Mouse (Mus musculus): ENCODE results near the gene Zfp13. TPM values are rescaled to one million over a fixed set of nuclear protein-coding genes. Genes with fewer than 3 reads are reported as not detected.
A peak's percentile ranks its signal among the peaks of the same experiment; 100 is the strongest.

Gene Zfp13
- polyA plus RNA-seq, 1 experiment from 2014 or later = 3.4 TPM

DNA sequence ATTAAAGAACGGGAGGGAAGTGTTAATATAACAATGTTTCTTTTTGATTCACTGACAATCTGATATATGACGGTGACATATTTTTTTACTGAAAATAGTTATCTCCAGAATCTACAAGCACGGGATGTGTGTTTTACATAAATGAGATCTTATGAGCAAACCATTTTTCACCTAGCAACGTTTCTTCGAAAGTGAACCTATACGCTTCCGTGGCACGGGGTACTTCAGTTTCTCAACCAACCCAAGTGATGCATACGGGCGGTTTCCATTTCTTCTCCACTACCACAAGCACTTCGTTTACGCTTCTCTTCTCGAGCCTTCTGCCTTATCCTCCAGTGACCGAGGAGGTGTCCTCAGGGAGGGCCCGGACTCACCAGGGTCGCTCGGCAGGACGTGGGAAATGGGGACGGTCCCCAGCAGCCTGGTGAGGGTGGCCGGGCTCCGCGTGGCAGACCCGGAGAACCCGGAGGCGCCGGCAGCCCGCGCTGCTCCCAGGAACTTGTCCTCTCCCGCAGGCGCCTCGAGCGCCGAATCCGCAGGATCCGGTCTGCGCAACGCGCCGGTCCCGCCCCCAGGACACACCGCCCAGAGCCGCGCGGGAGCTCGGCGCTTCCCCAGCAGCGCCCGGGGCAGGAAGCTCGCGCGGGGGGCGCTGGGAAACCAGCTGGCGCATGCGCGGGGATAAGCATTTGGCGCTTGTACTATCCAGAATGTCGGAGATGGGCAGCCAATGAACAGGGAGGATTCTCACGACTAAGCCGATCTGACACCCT lies 35.5 kb downstream of the Zfp13 start, which contains the start of gene Zfp213:
Gene Zfp213, minus strand, starts transcription at position 644 of the 773 bp plus-strand sequence.
- Histone ChIP-seq H3K9ac (ENCODE audit: low read depth, low read length) (peak within 1 kb of the TSS; percentile 77), H3K9me3 (ENCODE audit: control insufficient read depth) (no peaks in the 10 kb centered on the region), H3K27ac (ENCODE audit: low read depth, low read length) (peak within 1 kb of the TSS; percentile 93), H3K36me3 (ENCODE audit: control insufficient read depth, insufficient read depth) (peaks cover 17% of the 10 kb centered on the region; the same call in 1 of the 2 replicates), H3K4me3 (ENCODE audit: low read depth, low read length) (peak within 1 kb of the TSS; percentile 65), H3K4me1 (replicated peaks; ENCODE audit: control insufficient read depth, insufficient read depth, low read length) (no peaks in the 10 kb centered on the region), H3K27me3 (replicated peaks; ENCODE audit: control insufficient read depth, insufficient read depth, low read length) (no peaks in the 10 kb centered on the region), H3K4me2 (replicated peaks; ENCODE audit: low read depth) (peak within 1 kb of the TSS; percentile 85)
- ATAC-seq = peak; percentile 98
- WGBS = under 1% methylated on average over 59 of the region's 59 CpGs
- TF ChIP-seq CTCF (IDR thresholded peaks at IDR 0.05; ENCODE audit: low read depth) = no peak

DNA sequence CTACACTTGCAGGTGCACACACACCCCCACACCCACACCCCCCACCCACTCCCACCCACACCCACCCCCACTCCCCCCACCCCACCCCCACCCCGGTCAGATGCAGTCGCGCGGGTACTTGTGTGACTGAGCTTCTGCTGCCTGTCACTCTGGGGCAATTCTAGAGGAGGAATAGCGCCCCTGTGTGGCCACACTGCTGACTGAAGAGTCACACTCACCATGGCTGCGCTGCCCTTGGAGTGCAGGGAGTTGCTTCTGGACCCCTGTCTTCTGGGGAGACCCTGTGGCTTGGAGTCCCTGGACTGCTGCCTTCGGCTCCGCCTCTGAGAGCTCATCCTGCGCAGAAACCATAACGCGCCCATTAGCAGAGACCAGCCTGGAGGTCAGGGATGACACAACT lies 39.5 kb downstream of the Zfp13 start:
- Histone ChIP-seq H3K27ac (ENCODE audit: low read depth, low read length) (no peak overlapping the region), H3K9ac (ENCODE audit: low read depth, low read length) (no peak overlapping the region), H3K4me1 (replicated peaks; ENCODE audit: control insufficient read depth, insufficient read depth, low read length) (no peaks in the 10 kb centered on the region), H3K4me3 (ENCODE audit: low read depth, low read length) (no peak overlapping the region), H3K36me3 (ENCODE audit: control insufficient read depth, insufficient read depth) (peaks cover 39% of the 10 kb centered on the region), H3K4me2 (replicated peaks; ENCODE audit: low read depth) (no peak overlapping the region), H3K9me3 (ENCODE audit: control insufficient read depth) (no peaks in the 10 kb centered on the region), H3K27me3 (replicated peaks; ENCODE audit: control insufficient read depth, insufficient read depth, low read length) (no peaks in the 10 kb centered on the region)
- no peak for ATAC-seq
- TF ChIP-seq CTCF (IDR thresholded peaks at IDR 0.05; ENCODE audit: low read depth) = peak; percentile 72
- 60% methylated on average over 11 of the region's 11 CpGs for WGBS

DNA sequence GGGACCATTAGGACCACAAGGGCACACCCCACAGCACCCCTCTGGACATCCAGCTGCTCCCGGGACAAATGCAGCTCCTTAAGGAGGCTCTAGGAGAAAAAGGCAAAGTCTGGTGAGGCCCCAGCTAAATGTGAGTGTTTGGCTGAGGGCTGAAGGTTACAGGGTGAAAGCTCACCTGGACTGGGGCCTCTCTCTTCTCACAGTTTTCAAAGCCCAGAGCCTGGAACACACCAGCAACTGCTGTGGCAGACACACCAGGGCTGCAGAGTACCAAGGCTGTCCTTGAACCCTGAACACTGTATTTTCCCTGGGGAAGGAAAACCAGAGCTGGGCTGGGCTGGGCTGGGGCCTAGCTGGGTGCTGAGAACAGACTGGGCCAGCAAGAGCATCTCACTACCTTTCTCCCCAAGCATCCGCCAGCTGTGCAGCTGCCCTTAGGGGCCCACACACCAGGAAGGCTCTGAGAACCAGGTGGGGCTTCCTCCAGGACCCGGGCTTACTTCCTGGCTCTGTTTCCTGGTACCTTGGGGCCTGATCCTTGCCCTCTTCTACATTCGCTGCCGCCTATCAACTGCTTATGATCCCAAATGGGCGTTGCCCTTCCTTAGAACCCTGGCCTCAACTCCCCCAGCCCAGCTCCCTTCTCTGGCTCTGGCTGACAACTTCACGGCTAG lies 43.9 kb downstream of the Zfp13 start:
- Histone ChIP-seq H3K27me3 (replicated peaks; ENCODE audit: control insufficient read depth, insufficient read depth, low read length) (no peaks in the 10 kb centered on the region), H3K4me2 (replicated peaks; ENCODE audit: low read depth) (peak overlapping the region; percentile 54), H3K9me3 (ENCODE audit: control insufficient read depth) (no peaks in the 10 kb centered on the region), H3K4me1 (replicated peaks; ENCODE audit: control insufficient read depth, insufficient read depth, low read length) (no peaks in the 10 kb centered on the region; the same call in 1 of the 2 replicates), H3K4me3 (ENCODE audit: low read depth, low read length) (no peak overlapping the region), H3K9ac (ENCODE audit: low read depth, low read length) (no peak overlapping the region; the same call in 1 of the 2 replicates), H3K36me3 (ENCODE audit: control insufficient read depth, insufficient read depth) (peaks cover 28% of the 10 kb centered on the region), H3K27ac (ENCODE audit: low read depth, low read length) (peak overlapping the region; percentile 88)
- 45% methylated on average over 7 of the region's 7 CpGs for WGBS
- ATAC-seq = peak; percentile 84
- TF ChIP-seq CTCF (IDR thresholded peaks at IDR 0.05; ENCODE audit: low read depth) = no peak

DNA sequence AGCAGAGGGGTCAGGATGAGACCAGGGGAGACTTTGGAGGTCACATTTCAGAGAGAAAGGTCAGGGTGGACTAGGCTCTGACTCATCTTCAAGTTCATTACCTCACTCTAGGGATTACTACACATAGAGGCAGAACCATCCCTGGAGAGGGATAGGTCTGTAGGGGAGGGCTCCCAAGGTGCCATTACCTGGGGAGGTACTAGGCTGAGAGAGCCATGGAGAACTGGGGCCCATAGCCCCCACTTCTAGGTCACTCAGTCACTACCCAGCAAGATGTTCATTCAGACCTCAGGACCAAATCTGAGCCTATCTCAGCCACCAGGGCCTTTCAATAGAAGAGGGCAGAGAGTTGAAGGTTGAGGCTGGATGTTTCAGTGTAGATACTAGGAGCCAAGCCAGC lies 45.0 kb downstream of the Zfp13 start:
- Histone ChIP-seq H3K27ac (ENCODE audit: low read depth, low read length) (peak overlapping the region; percentile 88; the same call in 1 of the 2 replicates), H3K4me2 (replicated peaks; ENCODE audit: low read depth) (peak overlapping the region; percentile 54; the same call in 1 of the 2 replicates), H3K9ac (ENCODE audit: low read depth, low read length) (no peak overlapping the region), H3K4me1 (replicated peaks; ENCODE audit: control insufficient read depth, insufficient read depth, low read length) (no peaks in the 10 kb centered on the region; the same call in 1 of the 2 replicates), H3K4me3 (ENCODE audit: low read depth, low read length) (no peak overlapping the region), H3K36me3 (ENCODE audit: control insufficient read depth, insufficient read depth) (peaks cover 26% of the 10 kb centered on the region), H3K27me3 (replicated peaks; ENCODE audit: control insufficient read depth, insufficient read depth, low read length) (no peaks in the 10 kb centered on the region), H3K9me3 (ENCODE audit: control insufficient read depth) (no peaks in the 10 kb centered on the region)
- ATAC-seq = no peak
- no peak for TF ChIP-seq CTCF (IDR thresholded peaks at IDR 0.05; ENCODE audit: low read depth)

DNA sequence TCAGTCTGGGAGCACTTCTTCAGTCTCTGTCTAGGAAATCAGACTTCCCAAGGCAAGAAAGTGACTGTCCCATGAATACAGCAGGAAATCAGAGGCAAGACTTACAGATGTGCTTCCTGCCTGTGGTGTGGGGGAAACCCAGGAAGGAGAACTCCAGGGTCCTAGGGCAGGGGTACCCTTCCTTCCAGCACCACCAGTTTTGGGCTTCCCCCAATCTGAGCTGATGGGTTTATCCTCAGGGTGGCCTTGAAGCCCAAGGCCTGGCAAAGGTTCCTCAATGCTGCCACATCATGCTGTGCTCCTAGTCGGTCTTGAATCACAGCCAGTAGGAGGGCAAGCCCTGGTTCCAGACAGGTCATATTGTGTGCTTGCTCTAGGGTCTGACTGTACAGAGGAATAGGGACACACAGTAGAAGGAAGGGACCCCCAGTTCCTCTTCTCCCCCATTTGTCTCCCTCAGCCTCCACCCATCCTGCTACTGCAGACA lies 45.6 kb downstream of the Zfp13 start:
- H3K9ac ChIP-seq (ENCODE audit: low read depth, low read length) = no peak overlapping the region
- no peaks in the 10 kb centered on the region for H3K27me3 ChIP-seq (replicated peaks; ENCODE audit: control insufficient read depth, insufficient read depth, low read length)
- no peaks in the 10 kb centered on the region for H3K9me3 ChIP-seq (ENCODE audit: control insufficient read depth)
- no peak for ATAC-seq
- WGBS = 71% methylated on average over 1 of the region's 1 CpGs
- H3K4me2 ChIP-seq (replicated peaks; ENCODE audit: low read depth) = no peak overlapping the region
- H3K4me3 ChIP-seq (ENCODE audit: low read depth, low read length) = no peak overlapping the region
- no peak overlapping the region for H3K27ac ChIP-seq (ENCODE audit: low read depth, low read length)
- no peaks in the 10 kb centered on the region; the same call in 1 of the 2 replicates for H3K4me1 ChIP-seq (replicated peaks; ENCODE audit: control insufficient read depth, insufficient read depth, low read length)
- H3K36me3 ChIP-seq (ENCODE audit: control insufficient read depth, insufficient read depth) = peaks cover 21% of the 10 kb centered on the region
- TF ChIP-seq CTCF (IDR thresholded peaks at IDR 0.05; ENCODE audit: low read depth) = no peak
